Mouse (Mus musculus): Measurements from ENCODE around the gene Tmem210. TPM values are rescaled to one million over a fixed set of nuclear protein-coding genes. Genes with fewer than 3 reads are reported as not detected.
A peak's percentile ranks its signal among the peaks of the same experiment; 100 is the strongest.
"Not testable (repeated sequence)": the region's sequence is repeated elsewhere in the genome, so short reads cannot be mapped to it uniquely, and the experiment has no call there.

Gene Tmem210
- polyA plus RNA-seq, 1 experiment from 2014 or later = not detected

GRCm38 (mm10) chr2:25246183-25247072 is 41.5 kb upstream of the Tmem210 start, which contains the start of gene AL732309.1:
TSS of gene AL732309.1 (minus strand) at chr2:25246863.
- WGBS = 88% methylated on average over 10 of the region's 10 CpGs
- no peak for ATAC-seq (ENCODE audit: low FRiP score, low TSS enrichment)
- Histone ChIP-seq H3K4me1 (ENCODE audit: control insufficient read depth, insufficient read depth, low read length) (peaks cover 7% of the 10 kb centered on the region; the same call in 1 of the 2 replicates), H3K27ac (ENCODE audit: low read depth, low read length) (no peak within 1 kb of the TSS), H3K4me3 (ENCODE audit: low read length) (no peak within 1 kb of the TSS), H3K36me3 (ENCODE audit: control insufficient read depth, insufficient read depth, low read length) (peaks cover 50% of the 10 kb centered on the region), H3K9me3 (ENCODE audit: control insufficient read depth, low read length) (no peaks in the 10 kb centered on the region), H3K4me2 (replicated peaks; ENCODE audit: low read depth, low read length) (no peak within 1 kb of the TSS), H3K9ac (ENCODE audit: low read depth, low read length) (no peak within 1 kb of the TSS), H3K27me3 (ENCODE audit: control insufficient read depth, insufficient read depth, low read length) (peaks cover 10% of the 10 kb centered on the region; the same call in 1 of the 2 replicates)

DNA sequence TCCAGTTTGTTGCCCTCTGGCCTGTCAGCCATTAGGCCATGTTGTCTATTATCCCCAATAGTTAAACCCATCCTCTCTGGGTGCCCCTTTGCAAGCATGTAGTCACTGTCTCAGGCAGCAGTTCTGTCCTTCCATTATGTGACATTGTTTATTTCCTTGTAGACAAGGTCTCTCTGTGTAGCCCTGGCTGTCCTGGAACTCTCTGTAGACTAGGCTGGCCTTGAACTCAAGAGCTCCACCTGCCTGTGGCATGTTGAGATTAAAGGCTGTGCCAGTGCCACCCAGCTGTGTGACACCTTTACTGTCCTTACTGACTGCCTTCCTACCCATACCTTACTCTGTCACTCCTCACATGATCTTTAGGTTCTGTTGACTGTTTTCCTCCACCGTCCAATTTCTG is 35.6 kb upstream of the Tmem210 start:
- no peak overlapping the region for H3K27ac ChIP-seq (ENCODE audit: low read depth, low read length)
- no peaks in the 10 kb centered on the region for H3K27me3 ChIP-seq (ENCODE audit: control insufficient read depth, insufficient read depth, low read length)
- no peak overlapping the region for H3K4me2 ChIP-seq (replicated peaks; ENCODE audit: low read depth, low read length)
- no peak overlapping the region for H3K4me3 ChIP-seq (ENCODE audit: low read length)
- 97% methylated on average over 1 of the region's 1 CpGs for WGBS
- peaks cover 45% of the 10 kb centered on the region for H3K36me3 ChIP-seq (ENCODE audit: control insufficient read depth, insufficient read depth, low read length)
- no peaks in the 10 kb centered on the region for H3K9me3 ChIP-seq (ENCODE audit: control insufficient read depth, low read length)
- peaks cover 12% of the 10 kb centered on the region for H3K4me1 ChIP-seq (ENCODE audit: control insufficient read depth, insufficient read depth, low read length)
- H3K9ac ChIP-seq (ENCODE audit: low read depth, low read length) = no peak overlapping the region
- no peak for ATAC-seq (ENCODE audit: low FRiP score, low TSS enrichment)

DNA sequence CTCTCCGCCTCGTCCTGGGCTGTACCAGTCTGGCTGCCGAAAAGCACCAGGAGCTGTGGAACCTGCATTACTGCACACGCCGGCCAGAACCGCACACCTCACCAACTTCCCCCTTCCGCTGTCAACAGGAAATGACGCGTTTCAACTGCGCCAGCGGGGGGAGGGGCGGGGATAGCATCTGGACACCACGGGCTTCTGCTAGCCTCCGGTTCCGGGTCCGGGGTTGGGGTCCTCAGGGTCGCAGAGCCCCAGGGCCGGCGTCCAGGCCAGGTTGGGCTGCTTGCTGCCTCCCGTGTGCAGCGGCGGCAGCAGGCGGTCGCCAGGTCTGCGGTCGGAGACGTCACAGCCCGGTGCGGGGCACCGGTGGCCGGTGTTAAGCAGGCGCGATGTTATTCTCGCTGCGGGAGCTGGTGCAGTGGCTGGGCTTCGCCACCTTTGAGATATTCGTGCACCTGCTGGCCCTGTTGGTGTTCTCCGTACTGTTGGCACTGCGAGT is 32.6 kb upstream of the Tmem210 start, which contains the start of gene Tmem203:
Gene Tmem203, plus strand, starts transcription at position 156 of the 496 bp plus-strand sequence.
- under 1% methylated on average over 39 of the region's 39 CpGs for WGBS
- H3K4me3 ChIP-seq (ENCODE audit: low read length) = peak within 1 kb of the TSS; percentile 87

GRCm38 (mm10) chr2:25256443-25257109 is 31.4 kb upstream of the Tmem210 start:
- peaks cover 12% of the 10 kb centered on the region for H3K4me1 ChIP-seq (ENCODE audit: control insufficient read depth, insufficient read depth, low read length)
- 61% methylated on average over 10 of the region's 12 CpGs for WGBS
- peak overlapping the region; percentile 87 for H3K4me3 ChIP-seq (ENCODE audit: low read length)
- not testable (repeated sequence) for H3K9me3 ChIP-seq (ENCODE audit: control insufficient read depth, low read length); ATAC-seq (ENCODE audit: low FRiP score, low TSS enrichment); H3K36me3 ChIP-seq (ENCODE audit: control insufficient read depth, insufficient read depth, low read length); H3K27ac ChIP-seq (ENCODE audit: low read depth, low read length); H3K27me3 ChIP-seq (ENCODE audit: control insufficient read depth, insufficient read depth, low read length)
- H3K9ac ChIP-seq (ENCODE audit: low read depth, low read length) = peak overlapping the region; percentile 73; the same call in 1 of the 2 replicates
- peak overlapping the region; percentile 95 for H3K4me2 ChIP-seq (replicated peaks; ENCODE audit: low read depth, low read length)

More for the DNA sequence above, 32.6 kb upstream of the Tmem210 start, which contains the start of gene Tmem203:
- Histone ChIP-seq H3K4me2 (replicated peaks; ENCODE audit: low read depth, low read length) (peak within 1 kb of the TSS; percentile 95), H3K27ac (ENCODE audit: low read depth, low read length) (peak within 1 kb of the TSS; percentile 63), H3K4me1 (ENCODE audit: control insufficient read depth, insufficient read depth, low read length) (peaks cover 12% of the 10 kb centered on the region), H3K9me3 (ENCODE audit: control insufficient read depth, low read length) (no peaks in the 10 kb centered on the region), H3K27me3 (ENCODE audit: control insufficient read depth, insufficient read depth, low read length) (no peaks in the 10 kb centered on the region), H3K9ac (ENCODE audit: low read depth, low read length) (peak within 1 kb of the TSS; percentile 73), H3K36me3 (ENCODE audit: control insufficient read depth, insufficient read depth, low read length) (peaks cover 19% of the 10 kb centered on the region)
- ATAC-seq (ENCODE audit: low FRiP score, low TSS enrichment) = peak; percentile 92

DNA sequence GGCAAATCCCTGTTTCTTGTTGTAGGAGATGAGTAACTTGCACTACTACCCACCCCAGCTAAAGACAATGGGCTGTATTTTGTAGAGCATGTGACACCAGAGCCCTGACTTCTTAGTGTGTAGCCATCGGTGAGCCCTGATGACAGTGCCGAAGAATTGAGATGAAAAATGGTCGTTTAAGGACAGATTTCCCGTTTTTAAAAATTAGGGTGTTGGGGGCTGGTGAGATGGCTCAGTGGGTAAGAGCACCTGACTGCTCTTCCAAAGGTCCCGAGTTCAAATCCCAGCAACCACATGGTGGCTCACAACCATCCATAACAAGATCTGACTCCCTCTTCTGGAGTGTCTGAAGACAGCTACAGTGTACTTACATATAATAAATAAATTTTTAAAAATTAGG is 30.7 kb upstream of the Tmem210 start:
- H3K27me3 ChIP-seq (ENCODE audit: control insufficient read depth, insufficient read depth, low read length); H3K9me3 ChIP-seq (ENCODE audit: control insufficient read depth, low read length); ATAC-seq (ENCODE audit: low FRiP score, low TSS enrichment); H3K36me3 ChIP-seq (ENCODE audit: control insufficient read depth, insufficient read depth, low read length); H3K4me3 ChIP-seq (ENCODE audit: low read length); H3K4me2 ChIP-seq (replicated peaks; ENCODE audit: low read depth, low read length); H3K27ac ChIP-seq (ENCODE audit: low read depth, low read length); H3K9ac ChIP-seq (ENCODE audit: low read depth, low read length): not testable (repeated sequence)
- WGBS = 87% methylated on average over 5 of the region's 5 CpGs
- peaks cover 12% of the 10 kb centered on the region for H3K4me1 ChIP-seq (ENCODE audit: control insufficient read depth, insufficient read depth, low read length)

GRCm38 (mm10) chr2:25258887-25259286 is 29.1 kb upstream of the Tmem210 start:
- Histone ChIP-seq H3K27ac (ENCODE audit: low read depth, low read length) (no peak overlapping the region), H3K9me3 (ENCODE audit: control insufficient read depth, low read length) (no peaks in the 10 kb centered on the region), H3K4me1 (ENCODE audit: control insufficient read depth, insufficient read depth, low read length) (peaks cover 18% of the 10 kb centered on the region), H3K9ac (ENCODE audit: low read depth, low read length) (no peak overlapping the region), H3K4me2 (replicated peaks; ENCODE audit: low read depth, low read length) (no peak overlapping the region), H3K36me3 (ENCODE audit: control insufficient read depth, insufficient read depth, low read length) (no peaks in the 10 kb centered on the region), H3K4me3 (ENCODE audit: low read length) (no peak overlapping the region), H3K27me3 (ENCODE audit: control insufficient read depth, insufficient read depth, low read length) (peaks cover 10% of the 10 kb centered on the region)
- no peak for ATAC-seq (ENCODE audit: low FRiP score, low TSS enrichment)
- WGBS = 64% methylated on average over 2 of the region's 2 CpGs

GRCm38 (mm10) chr2:25261870-25262269 is 26.1 kb upstream of the Tmem210 start:
- H3K4me1 ChIP-seq (ENCODE audit: control insufficient read depth, insufficient read depth, low read length) = peaks cover 14% of the 10 kb centered on the region
- H3K27ac ChIP-seq (ENCODE audit: low read depth, low read length) = no peak overlapping the region; the same call in 1 of the 2 replicates
- peak overlapping the region; percentile 99 for H3K4me2 ChIP-seq (replicated peaks; ENCODE audit: low read depth, low read length)
- no peak; the same call in 1 of the 2 replicates for ATAC-seq (ENCODE audit: low FRiP score, low TSS enrichment)
- peak overlapping the region; percentile 78 for H3K4me3 ChIP-seq (ENCODE audit: low read length)
- no peaks in the 10 kb centered on the region for H3K36me3 ChIP-seq (ENCODE audit: control insufficient read depth, insufficient read depth, low read length)
- H3K27me3 ChIP-seq (ENCODE audit: control insufficient read depth, insufficient read depth, low read length) = peaks cover 14% of the 10 kb centered on the region
- WGBS = 52% methylated on average over 12 of the region's 12 CpGs
- H3K9me3 ChIP-seq (ENCODE audit: control insufficient read depth, low read length) = no peaks in the 10 kb centered on the region
- peak overlapping the region; percentile 37; the same call in 1 of the 2 replicates for H3K9ac ChIP-seq (ENCODE audit: low read depth, low read length)

DNA sequence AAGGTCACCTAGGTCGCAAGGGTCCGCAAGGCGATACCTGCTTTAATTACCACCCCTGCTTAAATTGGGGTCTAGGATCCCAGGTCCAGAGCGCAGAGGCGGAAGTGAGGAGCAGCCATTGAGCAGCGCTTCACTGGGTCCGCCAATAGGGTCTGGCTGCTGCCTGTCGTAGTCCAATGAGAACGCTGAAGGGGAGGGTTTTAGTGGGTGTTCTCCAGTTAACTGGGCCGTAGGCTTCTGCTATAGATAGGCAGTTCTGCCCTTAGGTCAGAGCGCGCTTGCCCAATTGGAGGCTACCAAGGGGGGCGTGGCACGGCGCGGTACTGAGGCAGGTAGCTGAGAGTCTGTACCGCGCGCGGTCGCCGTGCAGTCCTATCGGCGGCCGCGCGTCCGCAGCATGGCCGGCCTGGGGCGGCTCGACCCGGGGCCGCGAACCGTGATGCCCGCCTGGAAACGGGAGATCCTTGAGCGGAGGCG is 25.6 kb upstream of the Tmem210 start, which contains the start of gene Tprn:
Gene Tprn, plus strand, starts transcription at position 328 of the 477 bp plus-strand sequence.
- no peak within 1 kb of the TSS; the same call in 1 of the 2 replicates for H3K27ac ChIP-seq (ENCODE audit: low read depth, low read length)
- H3K27me3 ChIP-seq (ENCODE audit: control insufficient read depth, insufficient read depth, low read length) = peaks cover 14% of the 10 kb centered on the region
- H3K9me3 ChIP-seq (ENCODE audit: control insufficient read depth, low read length) = no peaks in the 10 kb centered on the region
- ATAC-seq (ENCODE audit: low FRiP score, low TSS enrichment) = peak; percentile 99
- no peaks in the 10 kb centered on the region for H3K36me3 ChIP-seq (ENCODE audit: control insufficient read depth, insufficient read depth, low read length)
- peak within 1 kb of the TSS; percentile 66 for H3K9ac ChIP-seq (ENCODE audit: low read depth, low read length)
- peaks cover 14% of the 10 kb centered on the region for H3K4me1 ChIP-seq (ENCODE audit: control insufficient read depth, insufficient read depth, low read length)
- peak within 1 kb of the TSS; percentile 78 for H3K4me3 ChIP-seq (ENCODE audit: low read length)
- H3K4me2 ChIP-seq (replicated peaks; ENCODE audit: low read depth, low read length) = peak within 1 kb of the TSS; percentile 99
- under 1% methylated on average over 39 of the region's 39 CpGs for WGBS

All from kidney, embryonic 14.5 days (tissue).